26 mouse cellular contexts compared by ENCODE assay signal in the genomic region with DNA sequence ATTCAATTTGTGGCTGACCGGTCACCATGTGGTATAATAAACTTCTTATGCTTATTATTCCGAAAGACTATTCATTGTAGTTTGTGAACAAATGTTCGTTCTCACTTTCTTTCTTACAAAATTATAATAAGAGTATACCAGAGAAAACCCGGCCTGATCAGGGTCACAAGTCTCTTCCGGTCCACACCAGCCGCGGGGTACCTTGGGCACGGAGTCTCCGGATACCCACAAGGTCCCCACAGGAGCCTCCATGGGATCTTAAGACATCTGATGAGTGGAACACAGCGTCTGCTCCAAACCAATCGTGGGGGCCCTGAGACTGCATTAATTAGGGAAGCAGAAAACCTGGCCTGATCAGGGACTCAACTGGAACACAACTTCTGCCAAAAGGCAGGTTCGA.
"Had no signal": no experiment of that assay in that cellular context is flagged by ENCODE, and none has a peak within 500 bp of the region (broad histone marks: within the 10 kb centered on the region; RNA-seq: fewer than 3 reads in every experiment).

No protein-coding gene starts in this region.

- H3K4me1 ChIP-seq: embryonic facial prominence, embryonic 10.5 days; embryonic facial prominence, embryonic 12.5 days; embryonic facial prominence, embryonic 13.5 days; embryonic facial prominence, embryonic 15.5 days; forebrain, embryonic 10.5 days; forebrain, embryonic 12.5 days; forebrain, embryonic 13.5 days; forebrain, embryonic 15.5 days had no signal

- DNase-seq: cerebellum, adult 2 months; cerebellum, adult 8-10 months; cerebellum, adult 9-10 months; cerebellum, adult 9-11 months; cerebellum, postnatal 10 days; cerebellum, postnatal 14 days; cerebellum, postnatal 25 days; cerebellum, postnatal 36 days; embryo, embryonic 11 days; forebrain, postnatal 0 days; gastrocnemius, adult 2 months; gastrocnemius, postnatal 10 days; gastrocnemius, postnatal 14 days; gastrocnemius, postnatal 25 days; gastrocnemius, postnatal 36 days; heart, adult 18-20 months; heart, adult 2 months had no signal

- H3K4me3 ChIP-seq: embryonic facial prominence, embryonic 10.5 days; embryonic facial prominence, embryonic 12.5 days; embryonic facial prominence, embryonic 13.5 days; embryonic facial prominence, embryonic 15.5 days; erythroblast, embryonic 14.5 days; forebrain, embryonic 10.5 days; forebrain, embryonic 12.5 days; forebrain, embryonic 13.5 days; forebrain, embryonic 15.5 days; gastrocnemius, adult 2 months; heart, adult 2 months had no signal

- H3K9me3 ChIP-seq: embryonic facial prominence, embryonic 10.5 days; embryonic facial prominence, embryonic 12.5 days; embryonic facial prominence, embryonic 13.5 days; embryonic facial prominence, embryonic 15.5 days; forebrain, embryonic 10.5 days; forebrain, embryonic 12.5 days; forebrain, embryonic 13.5 days; forebrain, embryonic 15.5 days had no signal

- H3K36me3 ChIP-seq: embryonic facial prominence, embryonic 10.5 days; embryonic facial prominence, embryonic 12.5 days; embryonic facial prominence, embryonic 13.5 days; embryonic facial prominence, embryonic 15.5 days; forebrain, embryonic 10.5 days; forebrain, embryonic 12.5 days; forebrain, embryonic 15.5 days had no signal

- H3K27me3 ChIP-seq: embryonic facial prominence, embryonic 12.5 days; embryonic facial prominence, embryonic 13.5 days; embryonic facial prominence, embryonic 15.5 days; forebrain, embryonic 12.5 days; forebrain, embryonic 13.5 days; forebrain, embryonic 15.5 days had no signal

- H3K27ac ChIP-seq: embryonic facial prominence, embryonic 10.5 days; embryonic facial prominence, embryonic 12.5 days; embryonic facial prominence, embryonic 13.5 days; embryonic facial prominence, embryonic 15.5 days; forebrain, embryonic 10.5 days; forebrain, embryonic 12.5 days; forebrain, embryonic 13.5 days; forebrain, embryonic 15.5 days; gastrocnemius, adult 2 months; heart, adult 2 months had no signal
